Mouse (Mus musculus) layer of hippocampus, postnatal 14 days (tissue): ENCODE data around the gene Pnp. TPM values are rescaled to one million over a fixed set of nuclear protein-coding genes. Genes with fewer than 3 reads are reported as not detected.
"Not testable (repeated sequence)": the region's sequence is repeated elsewhere in the genome, so short reads cannot be mapped to it uniquely, and the experiment has no call there.

ENCODE experiments used
- DNase-seq, 2 experiments: peaks; one replicate each; pipeline ENCODE4 v3.0.0; 2021 to 2022; ENCODE audit warnings: low spot score in 2 of 2, mixed read lengths in 1 of 2
- total RNA-seq, 2 experiments: library from RNA; stranded (reverse); gene quantifications; 2 replicates each; pipeline ENCODE4 v1.2.3; 2021

Gene Pnp
- total RNA-seq, 2 experiments from 2014 or later = 11.8 to 14.8 TPM

- DNase-seq = no peak
These were observed 931 bp upstream of the Pnp start for GRCm38 (mm10) chr14:50929951-50930350.

- DNase-seq = peak in 1 of 2 experiments; percentile 52
These were observed 517 bp upstream of the Pnp start for GRCm38 (mm10) chr14:50930377-50930753.

DNA sequence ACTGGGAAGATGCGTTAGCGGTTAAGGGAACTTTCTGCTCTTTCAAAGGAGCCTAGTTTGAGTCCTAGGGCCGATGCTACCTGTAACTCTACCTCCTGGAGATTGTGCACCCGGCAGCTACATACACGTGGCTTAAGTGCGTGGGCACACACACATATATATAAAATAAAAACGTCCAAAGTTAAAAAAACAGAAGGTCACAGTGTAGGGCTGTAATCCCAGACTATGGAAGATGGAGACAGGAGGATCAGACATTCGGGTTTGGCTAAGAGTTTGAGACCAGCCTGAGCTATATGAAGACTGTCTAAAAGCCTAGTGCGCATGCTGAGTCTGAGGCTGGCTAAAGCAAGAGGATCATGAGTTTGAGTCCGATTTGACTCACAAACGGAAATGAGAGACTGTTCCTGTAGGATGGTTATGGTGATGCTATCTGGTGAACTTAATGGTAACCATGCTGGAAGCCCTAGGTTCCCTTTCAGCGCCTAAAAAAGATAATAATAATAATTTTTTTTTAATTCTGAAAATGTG, 675 bp downstream of the Pnp start:
- DNase-seq = no peak

DNA sequence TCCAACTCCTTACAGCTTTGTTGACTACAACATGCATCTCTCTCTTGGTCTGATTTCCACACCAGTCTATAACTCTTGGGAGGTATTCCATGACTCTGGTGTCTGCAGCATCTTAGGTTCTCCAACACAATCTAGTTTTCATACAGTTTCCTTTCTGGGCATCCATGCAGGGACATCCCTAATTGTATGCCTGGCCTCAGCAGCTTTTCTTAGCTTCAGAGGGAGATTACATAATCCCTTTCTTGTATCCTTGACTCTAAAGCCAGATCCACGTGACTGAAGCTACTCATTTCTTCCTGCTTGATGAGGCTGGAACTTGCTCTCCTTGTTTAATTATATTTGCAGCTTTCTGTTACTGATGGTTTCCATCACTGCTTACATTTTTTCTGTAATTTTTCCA, 5.8 kb downstream of the Pnp start:
- no peak for DNase-seq

GRCm38 (mm10) chr14:50938119-50938908, 7.4 kb downstream of the Pnp start:
- DNase-seq = no peak

GRCm38 (mm10) chr14:50938940-50939339, 8.1 kb downstream of the Pnp start:
- DNase-seq = no peak

GRCm38 (mm10) chr14:50943932-50944667, 13.2 kb downstream of the Pnp start, which contains the start of gene Gm49342:
Gene Gm49342, plus strand, starts transcription at chr14:50944517.
- DNase-seq = peak; percentile 90 to 92

GRCm38 (mm10) chr14:50944668-50945033, 13.8 kb downstream of the Pnp start:
- DNase-seq = not testable (repeated sequence)

DNA sequence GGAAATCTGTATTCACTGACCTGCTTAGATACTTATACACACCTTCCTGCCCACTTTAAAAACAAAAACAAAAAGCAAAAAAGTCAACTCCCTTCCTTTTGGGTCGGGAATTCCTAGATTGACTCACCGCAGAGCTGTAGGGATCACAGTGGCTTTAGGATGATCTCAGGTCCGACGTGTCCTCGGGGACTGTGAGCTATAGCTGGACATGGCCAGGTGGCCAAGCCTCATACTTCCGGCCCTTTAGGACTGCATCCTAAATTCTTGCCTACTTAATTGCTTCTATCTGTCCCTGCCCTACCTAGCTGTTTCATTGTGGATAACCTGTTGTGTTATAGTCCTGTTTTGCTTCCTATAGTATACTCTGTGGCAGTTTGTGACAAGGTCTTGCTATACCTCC, 14.2 kb downstream of the Pnp start:
- not testable (repeated sequence) for DNase-seq

DNA sequence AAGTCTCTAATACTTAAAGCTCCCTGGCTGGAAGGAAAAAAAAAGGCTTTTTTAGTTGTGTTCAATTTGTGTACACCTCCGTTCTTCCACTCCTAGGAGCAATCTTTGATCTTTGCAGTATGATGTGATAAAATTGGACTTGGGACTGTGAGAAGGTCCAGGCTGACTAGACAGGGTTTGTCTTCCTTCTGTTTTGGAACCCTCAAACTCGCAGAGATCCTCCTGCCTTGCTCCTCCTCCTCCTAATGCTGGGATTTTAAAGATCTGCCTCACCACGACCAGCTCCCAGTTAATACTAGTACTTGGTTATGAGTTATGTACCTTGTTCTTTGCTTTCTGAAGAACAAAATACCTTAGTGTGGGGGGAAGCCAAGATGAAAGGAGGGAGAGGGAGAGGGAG, 14.6 kb downstream of the Pnp start:
- not testable (repeated sequence) for DNase-seq

DNA sequence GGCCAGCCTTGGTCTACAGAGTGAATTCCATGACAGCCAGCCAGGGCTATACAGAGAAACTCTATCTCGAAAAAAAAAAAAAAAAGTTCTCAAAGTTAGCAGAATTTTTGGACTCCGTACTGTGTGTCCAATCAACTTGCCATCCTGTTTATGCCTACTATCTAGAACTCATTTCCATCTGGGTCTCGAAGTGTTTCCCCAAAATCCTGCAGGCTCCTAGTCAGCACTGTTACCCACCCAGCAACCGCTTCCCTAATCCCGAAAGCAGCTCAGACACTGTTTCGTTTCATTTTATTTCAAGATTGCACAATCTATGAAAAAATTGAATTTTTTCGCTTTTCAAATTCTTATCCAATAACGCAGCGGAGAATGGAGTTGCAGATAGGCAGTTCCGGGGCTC, 24.6 kb downstream of the Pnp start:
- DNase-seq = no peak

GRCm38 (mm10) chr14:50955942-50956508, 25.1 kb downstream of the Pnp start, which contains the start of gene Pnp2:
Gene Pnp2, plus strand, starts transcription at chr14:50955992.
- DNase-seq = peak; percentile 50 to 64

DNA sequence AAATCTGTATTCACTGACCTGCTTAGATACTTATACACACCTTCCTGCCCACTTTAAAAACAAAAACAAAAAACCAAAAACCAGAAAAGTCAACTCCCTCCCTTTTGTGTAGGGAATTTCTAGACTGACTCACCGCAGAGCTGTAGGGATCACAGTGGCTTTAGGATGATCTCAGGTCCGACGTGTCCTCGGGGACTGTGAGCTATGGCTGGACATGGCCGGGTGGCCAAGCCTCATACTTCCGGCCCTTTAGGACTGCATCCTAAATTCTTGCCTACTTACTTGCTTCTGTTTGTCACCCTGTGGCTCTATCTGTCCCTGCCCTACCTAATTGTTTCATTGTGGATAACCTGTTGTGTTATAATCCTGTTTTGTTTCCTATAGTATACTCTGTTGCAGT, 25.8 kb downstream of the Pnp start:
- DNase-seq = not testable (repeated sequence)

- DNase-seq = not testable (repeated sequence)
These were observed 26.3 kb downstream of the Pnp start for GRCm38 (mm10) chr14:50957146-50957545.

DNA sequence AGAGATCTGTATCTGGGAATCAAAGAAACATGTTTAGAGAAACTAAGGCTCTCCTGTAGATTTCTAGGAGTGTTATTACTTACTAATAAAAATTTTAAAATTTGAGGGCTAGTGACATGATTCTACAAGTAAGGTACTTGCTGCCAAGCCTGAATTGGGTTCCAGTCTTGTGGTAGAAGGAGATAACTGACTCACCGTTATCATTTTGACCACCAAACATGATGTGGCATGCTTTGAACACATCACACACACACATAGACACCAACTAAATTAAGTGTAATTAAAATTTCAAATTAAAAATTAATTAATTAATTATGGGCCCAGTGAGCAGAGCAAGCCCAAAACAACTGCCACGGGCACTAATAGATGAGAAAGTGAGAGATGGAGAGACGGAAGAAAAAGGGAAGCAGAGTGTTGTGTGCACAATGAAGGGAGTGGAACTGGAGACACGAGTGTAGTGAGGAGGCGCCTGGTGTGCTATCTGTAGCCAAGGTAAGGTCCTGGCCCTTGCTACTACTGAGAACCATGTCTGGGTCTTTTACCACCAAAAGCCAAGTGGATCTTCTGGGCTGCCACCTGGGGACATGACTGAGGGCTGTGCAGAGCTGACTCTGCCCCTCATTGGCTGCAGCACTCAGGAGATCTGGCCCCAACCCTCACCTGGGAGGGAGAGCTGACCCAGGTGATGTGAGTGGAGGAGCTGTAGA, 27.6 kb downstream of the Pnp start:
- DNase-seq = not testable (repeated sequence)

DNA sequence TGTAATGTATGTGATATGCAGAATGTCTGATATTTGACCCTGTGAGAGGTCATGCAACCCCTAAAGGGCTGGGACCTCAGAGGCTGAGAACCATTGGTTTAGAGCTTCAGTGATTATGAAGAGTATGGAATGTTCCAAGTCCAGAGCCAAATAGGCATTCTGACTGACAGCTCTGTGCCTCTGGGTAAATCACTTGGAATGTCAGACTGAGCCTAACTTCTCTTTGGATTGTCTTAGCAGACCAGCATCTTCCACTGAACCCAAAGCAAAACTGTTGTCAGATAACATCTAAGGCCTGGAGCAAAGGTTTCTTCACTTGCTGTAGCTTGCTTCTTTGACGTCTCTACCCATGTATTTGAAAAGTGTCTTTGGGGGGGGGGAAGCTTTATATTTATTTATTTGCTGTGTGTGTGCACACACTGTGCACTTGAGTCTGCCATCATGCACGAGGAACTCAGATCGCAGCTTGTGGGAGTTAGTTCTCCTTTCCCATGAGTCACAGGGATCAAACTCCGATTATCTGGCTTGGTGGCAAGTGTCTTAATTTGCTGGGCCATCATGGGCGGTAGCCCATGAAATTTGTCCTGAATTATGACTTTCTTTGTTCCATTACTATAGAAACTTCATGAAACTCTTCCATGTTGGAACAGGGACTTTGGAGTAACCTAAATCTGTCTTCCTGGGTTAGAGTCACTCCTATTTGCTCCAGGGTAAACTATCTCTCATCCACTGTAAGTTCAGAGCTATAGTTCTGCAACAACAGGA, 37.5 kb downstream of the Pnp start:
- DNase-seq = no peak

- DNase-seq = peak; percentile 9 to 21
These were observed 38.2 kb downstream of the Pnp start for GRCm38 (mm10) chr14:50969041-50969440.

GRCm38 (mm10) chr14:50969558-50970544, 39.0 kb downstream of the Pnp start:
- DNase-seq = peak; percentile 50 to 81

GRCm38 (mm10) chr14:50970822-50971221, 39.9 kb downstream of the Pnp start:
- DNase-seq = no peak
